Mouse (Mus musculus): ENCODE results near the gene Tnf.

GRCm38 (mm10) chr17:35226561-35227046 lies 24.8 kb upstream of the Tnf start:
- TF ChIP-seq POLR2A (IDR thresholded peaks at IDR 0.05; ENCODE audit: insufficient read depth, low read depth, low read length) (no peak), CTCF (IDR thresholded peaks at IDR 0.05; ENCODE audit: insufficient read depth, low read depth, low read length) (no peak)

All from olfactory bulb, adult 2 months (tissue).